Mouse (Mus musculus): ENCODE measurements around the gene Ptpn23. TPM values are rescaled to one million over a fixed set of nuclear protein-coding genes. Genes with fewer than 3 reads are reported as not detected.

Ptpn23 gene
- polyA plus RNA-seq, 1 experiment = 38.9 TPM

DNA sequence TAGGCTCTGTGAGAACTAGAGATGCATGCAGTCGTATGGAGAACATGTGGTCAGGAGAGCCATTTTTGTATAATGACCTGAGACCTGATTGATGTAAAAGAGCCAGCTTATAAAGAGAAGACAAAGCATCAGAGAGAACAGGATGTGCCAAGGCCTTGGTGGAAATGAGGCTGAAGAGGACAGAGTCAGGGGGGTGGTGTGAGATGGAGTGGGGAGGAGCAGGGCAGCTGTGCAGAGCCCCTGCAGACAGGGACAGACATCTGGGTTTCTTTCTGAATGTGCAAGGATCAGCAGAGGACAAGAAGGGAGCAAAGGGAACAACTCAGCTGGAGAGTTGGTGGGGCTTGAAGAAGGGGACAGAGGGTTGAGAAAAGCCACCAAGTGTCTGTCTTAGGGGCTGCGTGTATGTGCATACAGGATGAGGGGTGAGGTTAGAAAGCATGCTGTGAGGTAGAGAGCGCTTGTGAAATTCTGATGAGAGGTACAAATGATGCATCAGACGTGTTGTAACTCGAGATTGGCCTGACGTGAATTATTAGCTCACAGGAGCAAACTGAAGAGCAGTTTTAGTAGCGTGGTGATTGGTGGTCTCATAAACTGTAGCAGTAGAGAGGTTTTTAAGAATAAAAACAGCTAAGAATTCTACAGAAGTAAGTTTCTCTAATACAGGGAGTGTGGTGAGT is 62.8 kb downstream of the Ptpn23 start:
- Histone ChIP-seq H3K9me3 (replicated peaks; ENCODE audit: control insufficient read depth, insufficient read depth, low read length, poor library complexity, severe bottlenecking) (no peaks in the 10 kb centered on the region), H3K4me1 (ENCODE audit: control insufficient read depth, insufficient read depth, low read length) (no peaks in the 10 kb centered on the region), H3K9ac (ENCODE audit: low read depth, poor library complexity, severe bottlenecking) (no peak overlapping the region), H3K27ac (ENCODE audit: insufficient read depth, low read length) (no peak overlapping the region), H3K36me3 (ENCODE audit: control insufficient read depth, insufficient read depth, low read length, poor library complexity, severe bottlenecking) (no peaks in the 10 kb centered on the region), H3K27me3 (ENCODE audit: control insufficient read depth, insufficient read depth, low read length, poor library complexity, severe bottlenecking) (no peaks in the 10 kb centered on the region), H3K4me3 (ENCODE audit: low read depth, low read length) (no peak overlapping the region)
- TF ChIP-seq EP300 (IDR thresholded peaks at IDR 0.05; ENCODE audit: insufficient read depth, low read depth, low read length) = no peak
- TF ChIP-seq POLR2A (IDR thresholded peaks at IDR 0.05; ENCODE audit: insufficient read depth, low read length) = no peak
- TF ChIP-seq CTCF (IDR thresholded peaks at IDR 0.05; ENCODE audit: low read depth, low read length) = no peak

GRCm38 (mm10) chr9:110343805-110344204 is 64.2 kb downstream of the Ptpn23 start:
- Histone ChIP-seq H3K4me1 (ENCODE audit: control insufficient read depth, insufficient read depth, low read length) (no peaks in the 10 kb centered on the region), H3K27me3 (ENCODE audit: control insufficient read depth, insufficient read depth, low read length, poor library complexity, severe bottlenecking) (no peaks in the 10 kb centered on the region), H3K27ac (ENCODE audit: insufficient read depth, low read length) (no peak overlapping the region), H3K36me3 (ENCODE audit: control insufficient read depth, insufficient read depth, low read length, poor library complexity, severe bottlenecking) (no peaks in the 10 kb centered on the region), H3K9me3 (replicated peaks; ENCODE audit: control insufficient read depth, insufficient read depth, low read length, poor library complexity, severe bottlenecking) (no peaks in the 10 kb centered on the region), H3K4me3 (ENCODE audit: low read depth, low read length) (no peak overlapping the region), H3K9ac (ENCODE audit: low read depth, poor library complexity, severe bottlenecking) (no peak overlapping the region)
- no peak for TF ChIP-seq POLR2A (IDR thresholded peaks at IDR 0.05; ENCODE audit: insufficient read depth, low read length)
- no peak for TF ChIP-seq CTCF (IDR thresholded peaks at IDR 0.05; ENCODE audit: low read depth, low read length)
- TF ChIP-seq EP300 (IDR thresholded peaks at IDR 0.05; ENCODE audit: insufficient read depth, low read depth, low read length) = no peak

- no peak overlapping the region for H3K9ac ChIP-seq (ENCODE audit: low read depth, poor library complexity, severe bottlenecking)
- H3K36me3 ChIP-seq (ENCODE audit: control insufficient read depth, insufficient read depth, low read length, poor library complexity, severe bottlenecking) = no peaks in the 10 kb centered on the region
- no peaks in the 10 kb centered on the region for H3K27me3 ChIP-seq (ENCODE audit: control insufficient read depth, insufficient read depth, low read length, poor library complexity, severe bottlenecking)
- H3K4me3 ChIP-seq (ENCODE audit: low read depth, low read length) = no peak overlapping the region
- H3K27ac ChIP-seq (ENCODE audit: insufficient read depth, low read length) = no peak overlapping the region
- no peaks in the 10 kb centered on the region for H3K9me3 ChIP-seq (replicated peaks; ENCODE audit: control insufficient read depth, insufficient read depth, low read length, poor library complexity, severe bottlenecking)
- no peak for TF ChIP-seq POLR2A (IDR thresholded peaks at IDR 0.05; ENCODE audit: insufficient read depth, low read length)
- TF ChIP-seq CTCF (IDR thresholded peaks at IDR 0.05; ENCODE audit: low read depth, low read length) = no peak
- no peak for TF ChIP-seq EP300 (IDR thresholded peaks at IDR 0.05; ENCODE audit: insufficient read depth, low read depth, low read length)
- H3K4me1 ChIP-seq (ENCODE audit: control insufficient read depth, insufficient read depth, low read length) = no peaks in the 10 kb centered on the region
Observed at GRCm38 (mm10) chr9:110342008-110342407, 66.0 kb downstream of the Ptpn23 start.

DNA sequence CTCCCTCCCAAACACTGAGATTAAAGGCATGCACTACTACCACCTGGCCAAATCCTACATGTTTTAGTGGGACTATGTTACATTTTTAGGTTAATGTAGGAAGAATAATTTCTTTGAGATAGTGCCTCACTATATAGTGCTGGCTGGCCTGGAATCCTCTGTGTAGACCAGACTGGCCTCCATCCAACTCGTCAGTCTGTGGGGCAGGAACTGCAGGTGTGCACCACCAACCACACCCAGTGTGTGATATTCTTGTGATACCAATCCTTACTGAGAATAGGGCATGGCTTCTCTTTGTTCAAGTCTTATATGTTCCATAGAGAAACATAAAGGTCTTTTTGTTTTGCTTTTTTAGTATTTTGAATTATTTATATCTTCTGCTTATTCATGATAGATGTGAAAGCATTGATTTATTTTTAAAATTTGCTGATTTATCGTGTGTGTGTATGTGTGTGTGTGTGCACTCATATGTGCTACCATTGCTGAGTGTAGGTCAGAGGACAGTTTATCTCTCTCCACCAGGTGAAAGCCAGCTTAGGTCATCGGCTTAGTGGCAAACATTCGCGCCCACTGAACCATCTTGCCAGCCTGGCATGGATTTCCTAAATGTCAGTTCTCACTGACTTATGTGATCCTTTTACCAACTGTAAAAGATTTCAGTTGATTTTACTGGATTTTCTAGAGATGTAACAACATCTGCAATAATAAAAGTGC is 67.8 kb downstream of the Ptpn23 start:
- H3K36me3 ChIP-seq (ENCODE audit: control insufficient read depth, insufficient read depth, low read length, poor library complexity, severe bottlenecking) = no peaks in the 10 kb centered on the region
- H3K9me3 ChIP-seq (replicated peaks; ENCODE audit: control insufficient read depth, insufficient read depth, low read length, poor library complexity, severe bottlenecking) = no peaks in the 10 kb centered on the region
- no peaks in the 10 kb centered on the region for H3K27me3 ChIP-seq (ENCODE audit: control insufficient read depth, insufficient read depth, low read length, poor library complexity, severe bottlenecking)
- no peak for TF ChIP-seq CTCF (IDR thresholded peaks at IDR 0.05; ENCODE audit: low read depth, low read length)
- no peak for TF ChIP-seq EP300 (IDR thresholded peaks at IDR 0.05; ENCODE audit: insufficient read depth, low read depth, low read length)
- no peak for TF ChIP-seq POLR2A (IDR thresholded peaks at IDR 0.05; ENCODE audit: insufficient read depth, low read length)
- H3K9ac ChIP-seq (ENCODE audit: low read depth, poor library complexity, severe bottlenecking) = no peak overlapping the region
- no peaks in the 10 kb centered on the region for H3K4me1 ChIP-seq (ENCODE audit: control insufficient read depth, insufficient read depth, low read length)
- no peak overlapping the region for H3K27ac ChIP-seq (ENCODE audit: insufficient read depth, low read length)
- no peak overlapping the region for H3K4me3 ChIP-seq (ENCODE audit: low read depth, low read length)

Other genes with a start within 250 kb of the Ptpn23 start
- 1.0 and 1.2 TPM in 2 replicates for gene Cspg5, start 164.4 kb downstream of the Ptpn23 start, polyA plus RNA-seq (2011; ENCODE audit: insufficient read depth, insufficient read length, low read depth, missing spikeins)
- gene Elp6, start 103.0 kb downstream of the Ptpn23 start, polyA plus RNA-seq (2011; ENCODE audit: insufficient read depth, insufficient read length, low read depth, missing spikeins) = 8.5 and 9.0 TPM in 2 replicates
- gene Scap, start 74.9 kb downstream of the Ptpn23 start, polyA plus RNA-seq (2011; ENCODE audit: insufficient read depth, insufficient read length, low read depth, missing spikeins) = 25.8 and 35.7 TPM in 2 replicates
- gene Ngp, start 11.5 kb upstream of the Ptpn23 start, polyA plus RNA-seq (2011; ENCODE audit: insufficient read depth, insufficient read length, low read depth, missing spikeins) = not detected in 2 replicates
- gene Klhl18, start 68.5 kb upstream of the Ptpn23 start, polyA plus RNA-seq (2011; ENCODE audit: insufficient read depth, insufficient read length, low read depth, missing spikeins) = 6.2 and 7.0 TPM in 2 replicates
- gene Kif9, start 68.7 kb upstream of the Ptpn23 start, polyA plus RNA-seq (2011; ENCODE audit: insufficient read depth, insufficient read length, low read depth, missing spikeins) = 1.2 TPM in 2 replicates
- gene Setd2, start 124.4 kb upstream of the Ptpn23 start, polyA plus RNA-seq (2011; ENCODE audit: insufficient read depth, insufficient read length, low read depth, missing spikeins) = 82.3 and 86.0 TPM in 2 replicates
- gene Nradd, start 216.2 kb upstream of the Ptpn23 start, polyA plus RNA-seq (2011; ENCODE audit: insufficient read depth, insufficient read length, low read depth, missing spikeins) = 43.5 and 48.0 TPM in 2 replicates
- gene Nbeal2, start 245.9 kb upstream of the Ptpn23 start, polyA plus RNA-seq (2011; ENCODE audit: insufficient read depth, insufficient read length, low read depth, missing spikeins) = 10.3 and 11.6 TPM in 2 replicates
- 33.5 and 40.5 TPM in 2 replicates for gene Ccdc12, start 248.3 kb upstream of the Ptpn23 start, polyA plus RNA-seq (2011; ENCODE audit: insufficient read depth, insufficient read length, low read depth, missing spikeins)